Mouse (Mus musculus) heart, postnatal 36 days (tissue): ENCODE measurements around the gene Aoc2. TPM values are rescaled to one million over a fixed set of nuclear protein-coding genes. Genes with fewer than 3 reads are reported as not detected.
A peak's percentile ranks its signal among the peaks of the same experiment; 100 is the strongest.
"Not testable (repeated sequence)": the region's sequence is repeated elsewhere in the genome, so short reads cannot be mapped to it uniquely, and the experiment has no call there.

ENCODE experiments used
- DNase-seq, 2 experiments: peaks; one replicate each; pipeline ENCODE4 v3.0.0; 2021 to 2022
- intact Hi-C: fragments of 180-260 bp; cut with DNase I; formaldehyde crosslinking; loops from one replicate; pipeline ENCODE4 v1.15.1; 2025
- total RNA-seq, 2 experiments: library from RNA; stranded (reverse); gene quantifications; 2 replicates each; pipeline ENCODE4 v1.2.3; 2021

The Aoc2 gene
- total RNA-seq, 2 experiments from 2014 or later = 1.8 to 2.2 TPM

DNA sequence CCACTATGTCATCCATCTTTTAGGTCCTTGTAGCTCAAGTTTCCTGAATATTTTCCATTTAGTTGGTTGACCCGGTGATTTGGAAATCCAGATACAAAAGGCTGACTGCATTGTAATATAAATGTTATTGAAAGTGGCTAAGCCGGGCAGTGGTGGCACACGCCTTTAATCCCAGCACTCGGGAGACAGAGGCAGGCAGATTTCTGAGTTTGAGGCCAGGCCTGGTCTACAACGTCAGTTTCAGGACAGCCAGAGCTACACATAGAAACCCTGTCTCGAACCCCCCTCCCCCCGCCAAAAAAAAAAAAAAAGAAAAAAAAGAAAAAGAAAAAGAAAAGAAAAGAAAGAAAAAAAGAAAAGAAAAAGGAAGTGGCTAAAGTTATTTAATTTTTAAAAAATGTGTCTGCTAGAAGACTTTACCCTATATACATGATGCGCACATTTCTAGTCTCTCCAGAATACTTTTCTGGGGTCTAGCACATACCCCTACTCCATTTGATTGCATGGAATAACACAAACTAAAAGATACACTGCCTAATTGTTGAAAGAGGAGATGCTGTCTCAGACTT, 9.7 kb upstream of the Aoc2 start:
- DNase-seq = no peak
- intact Hi-C loops = no loop called here

- intact Hi-C loops = no loop called here
- DNase-seq = peak; percentile 91 to 97
Observed at GRCm38 (mm10) chr11:101315665-101316500, 9.0 kb upstream of the Aoc2 start, which contains the start of gene Psme3. Gene Psme3 (plus strand): TSS chr11:101316213.

- intact Hi-C loops = no loop called here
- DNase-seq = no peak
Observed at GRCm38 (mm10) chr11:101316501-101316917, 8.4 kb upstream of the Aoc2 start.

DNA sequence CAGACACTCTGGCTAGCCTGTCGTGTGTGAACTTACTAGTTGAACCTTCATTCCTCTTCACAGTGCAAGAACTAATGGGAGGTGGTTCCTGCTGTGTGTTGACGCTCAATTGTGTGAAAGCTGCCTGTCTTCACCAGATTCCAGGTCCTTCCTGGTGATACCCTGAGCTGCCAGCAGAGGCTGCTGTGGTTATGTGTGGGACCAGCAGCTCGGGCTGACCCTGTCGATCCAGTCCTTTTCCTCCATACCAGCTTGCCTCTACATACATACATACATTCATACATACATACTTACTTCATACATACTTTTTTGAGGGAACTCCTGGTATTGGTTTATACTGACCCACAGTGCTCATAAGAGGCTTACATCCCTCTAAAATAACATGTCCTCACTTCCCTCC, 1.3 kb upstream of the Aoc2 start:
- DNase-seq = peak; percentile 72 to 78
- intact Hi-C loops = loop anchor here (1.0 kb wide), 1 partner anchor 72 kb away; no protein-coding TSS in a partner anchor

- DNase-seq, intact Hi-C loops: not testable (repeated sequence)
Observed at GRCm38 (mm10) chr11:101325201-101325600, 338 bp downstream of the Aoc2 start.

GRCm38 (mm10) chr11:101326147-101326546, 1.3 kb downstream of the Aoc2 start:
- no peak for DNase-seq
- intact Hi-C loops = no loop called here

- no peak for DNase-seq
- intact Hi-C loops = no loop called here
Observed at GRCm38 (mm10) chr11:101327311-101327710, 2.4 kb downstream of the Aoc2 start.

DNA sequence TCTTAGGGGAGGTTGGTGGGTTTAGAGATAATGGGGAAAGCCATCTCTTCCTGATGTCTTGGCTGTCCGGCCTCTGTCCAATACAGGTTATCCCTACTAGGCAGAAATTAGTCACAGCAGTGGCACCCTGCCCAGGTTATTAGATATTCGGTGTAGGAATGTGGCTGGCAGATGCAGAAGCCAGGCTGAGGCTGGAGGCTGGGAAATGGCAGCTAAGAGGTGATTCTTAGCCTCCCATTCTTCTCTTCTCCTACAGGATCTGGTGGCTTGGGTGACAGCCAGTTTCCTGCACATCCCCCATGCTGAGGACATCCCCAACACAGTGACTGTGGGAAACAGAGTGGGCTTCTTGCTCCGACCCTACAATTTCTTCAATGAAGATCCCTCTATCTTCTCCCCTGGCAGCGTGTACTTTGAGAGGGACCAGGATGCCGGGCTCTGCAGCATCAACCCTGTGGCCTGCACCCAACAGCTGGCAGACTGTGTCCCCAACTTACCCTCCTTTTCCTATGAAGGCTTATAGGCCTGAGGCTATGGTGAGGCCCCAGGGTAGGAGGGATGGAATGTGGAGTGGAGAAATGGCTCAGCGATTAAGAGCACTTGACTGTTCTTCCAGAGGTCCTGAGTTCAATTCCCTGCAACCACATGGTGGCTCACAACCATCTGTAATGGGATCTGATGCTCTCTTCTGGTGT, 4.2 kb downstream of the Aoc2 start:
- intact Hi-C loops = loop anchor here (2.0 kb wide), 1 partner anchor 32 kb away; no protein-coding TSS in a partner anchor
- peak; percentile 55 to 60 for DNase-seq

DNA sequence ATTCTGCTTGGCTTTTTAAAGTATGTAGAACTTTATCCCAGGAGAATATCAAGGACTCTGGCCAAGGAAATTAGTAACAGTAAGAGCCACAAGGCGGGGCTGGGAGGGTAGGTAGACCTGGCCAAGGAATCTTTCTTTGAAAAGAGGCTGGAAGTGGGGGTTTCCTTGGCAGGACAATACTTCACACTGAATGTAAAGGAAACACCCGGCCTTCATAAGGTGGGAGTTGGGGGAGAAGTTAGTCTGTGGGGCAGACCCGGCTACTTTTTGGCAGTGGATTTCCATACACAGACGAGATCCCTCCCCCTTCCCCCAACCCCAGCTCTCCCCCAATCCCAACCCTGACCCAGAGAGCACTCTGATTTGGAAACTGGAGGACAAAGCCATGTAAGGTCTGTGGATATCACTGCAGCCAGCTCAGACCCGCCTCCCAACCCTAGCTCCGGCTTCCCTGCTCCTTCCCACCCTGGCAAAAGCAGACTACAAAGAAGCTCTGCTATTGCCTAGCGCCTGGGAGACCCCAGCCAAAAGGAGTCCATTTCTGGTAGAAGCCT, 5.6 kb downstream of the Aoc2 start, which contains the start of gene Aoc3:
Aoc3 (plus strand) TSS at position 235 of the 554 bp plus-strand sequence.
- intact Hi-C loops = no loop called here
- peak; percentile 38 to 53 for DNase-seq

- intact Hi-C loops, DNase-seq: not testable (repeated sequence)
Observed at GRCm38 (mm10) chr11:101330961-101331360, 6.1 kb downstream of the Aoc2 start.

GRCm38 (mm10) chr11:101332537-101332936, 7.7 kb downstream of the Aoc2 start:
- DNase-seq = no peak
- intact Hi-C loops = no loop called here

DNA sequence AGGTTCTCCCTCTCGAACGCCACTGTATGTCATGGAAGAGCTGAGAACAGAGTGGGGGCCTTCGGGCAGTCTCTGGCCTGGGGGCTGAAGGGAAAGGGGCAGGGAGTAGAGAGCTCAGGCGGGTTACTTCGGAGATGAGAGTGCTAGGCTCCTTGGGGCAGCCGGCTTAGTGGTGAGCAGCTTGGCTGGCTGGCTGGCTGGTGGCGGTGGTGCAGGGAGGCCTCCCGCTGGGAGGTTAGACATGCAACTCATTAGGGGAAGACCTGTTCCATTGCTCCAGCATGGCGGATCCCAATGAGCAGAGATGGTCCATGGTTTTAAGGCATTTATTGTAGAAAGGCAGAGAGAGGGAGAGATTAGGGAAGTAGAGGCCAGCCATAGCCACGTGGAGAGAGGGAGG, 9.2 kb downstream of the Aoc2 start:
- no peak for DNase-seq
- intact Hi-C loops = no loop called here

- intact Hi-C loops = no loop called here
- no peak for DNase-seq
Observed at GRCm38 (mm10) chr11:101334516-101334915, 9.7 kb downstream of the Aoc2 start.

DNA sequence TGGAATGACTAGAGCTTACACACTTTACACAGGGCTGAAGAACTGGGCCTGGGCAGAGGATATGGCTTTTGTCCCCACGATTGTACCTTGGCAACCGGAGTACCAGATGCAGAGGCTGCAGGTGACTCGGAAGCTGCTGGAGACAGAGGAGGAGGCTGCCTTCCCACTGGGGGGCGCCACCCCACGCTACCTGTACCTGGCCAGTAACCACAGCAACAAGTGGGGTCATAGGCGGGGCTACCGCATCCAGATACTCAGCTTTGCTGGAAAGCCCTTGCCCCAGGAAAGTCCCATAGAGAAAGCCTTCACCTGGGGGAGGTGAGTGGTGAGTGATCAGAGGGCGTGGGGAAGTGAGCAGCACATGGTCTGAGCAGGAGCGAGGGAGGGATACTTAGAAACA, 10.8 kb downstream of the Aoc2 start:
- no peak for DNase-seq
- intact Hi-C loops = no loop called here

- intact Hi-C loops = no loop called here
- DNase-seq = no peak
Observed at GRCm38 (mm10) chr11:101338123-101338760, 13.4 kb downstream of the Aoc2 start.

GRCm38 (mm10) chr11:101347083-101347775, 22.4 kb downstream of the Aoc2 start:
- intact Hi-C loops = no loop called here
- no peak for DNase-seq

GRCm38 (mm10) chr11:101348774-101349173, 23.9 kb downstream of the Aoc2 start:
- intact Hi-C loops = no loop called here
- no peak for DNase-seq

- intact Hi-C loops = no loop called here
- no peak for DNase-seq
Observed at GRCm38 (mm10) chr11:101349216-101349615, 24.4 kb downstream of the Aoc2 start.

DNA sequence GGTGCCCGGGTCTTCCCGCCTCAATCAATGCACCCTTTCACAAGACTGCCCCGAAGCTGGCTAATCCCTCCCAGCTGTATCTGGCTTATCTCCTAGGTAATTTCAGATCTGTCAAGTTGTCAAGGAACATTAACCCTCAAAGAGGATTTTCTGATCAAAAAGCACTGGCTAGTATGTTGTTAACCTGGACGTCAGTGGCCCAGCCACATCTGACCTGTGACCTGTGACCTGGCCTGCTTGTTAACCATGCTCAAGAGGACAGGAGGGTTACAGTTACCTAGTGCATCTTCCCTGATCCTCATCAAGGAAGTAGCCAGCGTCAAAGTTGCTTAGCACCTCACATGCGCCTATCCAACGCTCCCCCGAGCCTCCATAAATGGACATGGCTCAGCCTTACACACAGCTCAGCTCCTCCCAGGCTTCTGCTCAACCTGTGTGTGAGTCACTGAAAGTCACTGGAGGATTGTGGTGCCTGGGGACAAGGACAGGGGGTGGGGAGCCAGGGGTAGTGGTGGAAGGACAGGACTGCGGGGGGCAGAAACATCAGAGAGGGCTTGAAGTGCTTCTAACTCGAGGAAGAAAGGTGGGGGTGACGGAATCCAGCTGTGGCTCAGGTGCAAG, 26.3 kb downstream of the Aoc2 start:
- intact Hi-C loops = no loop called here
- DNase-seq = no peak
